Mouse (Mus musculus) liver, embryonic 14.5 days (tissue): ENCODE data around the gene Fcho1.

ENCODE experiments used
- CTCF ChIP-seq: IDR thresholded peaks from 2 replicates; pipeline ENCODE4 v1.5.1; 2016; ENCODE audit warnings: antibody characterized with exemption, low read depth, control low read depth
- EP300 ChIP-seq: IDR thresholded peaks from 2 replicates; pipeline ENCODE4 v1.6.1; 2016; ENCODE audit warnings: antibody characterized with exemption, low read depth

DNA sequence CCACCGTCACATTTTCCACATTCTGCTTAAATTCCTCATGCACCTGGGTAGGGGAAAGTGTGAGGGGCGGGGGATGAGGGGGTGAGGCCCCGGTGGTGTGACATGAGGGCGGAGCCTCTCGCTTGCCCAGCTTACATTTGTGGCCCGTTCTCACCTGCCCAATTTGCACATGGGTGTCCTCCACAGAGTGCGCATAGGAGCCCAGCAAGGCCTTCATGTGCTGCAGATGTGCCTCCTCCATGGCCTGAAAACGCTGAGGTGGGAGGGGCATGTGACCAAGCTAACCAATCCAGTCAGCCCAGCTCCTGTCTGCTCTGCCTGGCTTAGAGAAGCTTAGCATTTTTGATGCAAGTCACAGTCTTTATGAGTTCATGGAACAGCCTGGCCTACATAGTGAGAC lies 10.0 kb downstream of the Fcho1 start:
- TF ChIP-seq CTCF (no peak), EP300 (no peak)
